Mouse (Mus musculus): ENCODE measurements around the gene Acp2. TPM values are rescaled to one million over a fixed set of nuclear protein-coding genes. Genes with fewer than 3 reads are reported as not detected.
A peak's percentile ranks its signal among the peaks of the same experiment; 100 is the strongest.

Acp2 gene
- polyA plus RNA-seq, 1 experiment from 2014 or later = 38.3 TPM

- H3K36me3 ChIP-seq (ENCODE audit: control insufficient read depth, insufficient read depth, low read length) = no peaks in the 10 kb centered on the region
- no peaks in the 10 kb centered on the region for H3K9me3 ChIP-seq (replicated peaks; ENCODE audit: control insufficient read depth, low read length, poor library complexity, severe bottlenecking)
- H3K4me3 ChIP-seq (ENCODE audit: low read depth, low read length) = peak within 1 kb of the TSS; percentile 94
- ATAC-seq = peak; percentile 11
- 69% methylated on average over 15 of the region's 15 CpGs for WGBS
- H3K27me3 ChIP-seq (ENCODE audit: control insufficient read depth, insufficient read depth, low read depth, low read length) = no peaks in the 10 kb centered on the region
- H3K27ac ChIP-seq (ENCODE audit: low read length) = peak within 1 kb of the TSS; percentile 96
- peaks cover 25% of the 10 kb centered on the region for H3K4me1 ChIP-seq (ENCODE audit: control insufficient read depth, insufficient read depth, low read length)
- peak within 1 kb of the TSS; percentile 94 for H3K9ac ChIP-seq (ENCODE audit: low read depth, low read length)
- H3K4me2 ChIP-seq (ENCODE audit: low read length) = peak within 1 kb of the TSS; percentile 87
Observed at GRCm38 (mm10) chr2:91183711-91184405, 18.8 kb upstream of the Acp2 start, which contains the start of gene Madd. Gene Madd (minus strand): TSS chr2:91183837.

- Histone ChIP-seq H3K27me3 (ENCODE audit: control insufficient read depth, insufficient read depth, low read depth, low read length) (no peaks in the 10 kb centered on the region), H3K4me2 (ENCODE audit: low read length) (no peak overlapping the region), H3K9me3 (replicated peaks; ENCODE audit: control insufficient read depth, low read length, poor library complexity, severe bottlenecking) (no peaks in the 10 kb centered on the region), H3K4me3 (ENCODE audit: low read depth, low read length) (no peak overlapping the region), H3K27ac (ENCODE audit: low read length) (no peak overlapping the region), H3K9ac (ENCODE audit: low read depth, low read length) (no peak overlapping the region), H3K36me3 (ENCODE audit: control insufficient read depth, insufficient read depth, low read length) (no peaks in the 10 kb centered on the region), H3K4me1 (ENCODE audit: control insufficient read depth, insufficient read depth, low read length) (peaks cover 12% of the 10 kb centered on the region)
- ATAC-seq = no peak
- WGBS = 83% methylated on average over 1 of the region's 1 CpGs
Observed at GRCm38 (mm10) chr2:91186208-91186607, 16.5 kb upstream of the Acp2 start.

- H3K4me3 ChIP-seq (ENCODE audit: low read depth, low read length) = no peak overlapping the region
- WGBS = 71% methylated on average over 4 of the region's 4 CpGs
- H3K36me3 ChIP-seq (ENCODE audit: control insufficient read depth, insufficient read depth, low read length) = no peaks in the 10 kb centered on the region
- no peak overlapping the region for H3K27ac ChIP-seq (ENCODE audit: low read length)
- no peaks in the 10 kb centered on the region for H3K27me3 ChIP-seq (ENCODE audit: control insufficient read depth, insufficient read depth, low read depth, low read length)
- no peak for ATAC-seq
- peaks cover 5% of the 10 kb centered on the region for H3K4me1 ChIP-seq (ENCODE audit: control insufficient read depth, insufficient read depth, low read length)
- H3K4me2 ChIP-seq (ENCODE audit: low read length) = no peak overlapping the region
- H3K9ac ChIP-seq (ENCODE audit: low read depth, low read length) = no peak overlapping the region
- H3K9me3 ChIP-seq (replicated peaks; ENCODE audit: control insufficient read depth, low read length, poor library complexity, severe bottlenecking) = no peaks in the 10 kb centered on the region
Observed at GRCm38 (mm10) chr2:91187431-91187830, 15.3 kb upstream of the Acp2 start.

- Histone ChIP-seq H3K9ac (ENCODE audit: low read depth, low read length) (no peak overlapping the region), H3K36me3 (ENCODE audit: control insufficient read depth, insufficient read depth, low read length) (no peaks in the 10 kb centered on the region), H3K4me1 (ENCODE audit: control insufficient read depth, insufficient read depth, low read length) (peaks cover 8% of the 10 kb centered on the region), H3K9me3 (replicated peaks; ENCODE audit: control insufficient read depth, low read length, poor library complexity, severe bottlenecking) (no peaks in the 10 kb centered on the region), H3K27ac (ENCODE audit: low read length) (no peak overlapping the region), H3K4me2 (ENCODE audit: low read length) (no peak overlapping the region), H3K27me3 (ENCODE audit: control insufficient read depth, insufficient read depth, low read depth, low read length) (no peaks in the 10 kb centered on the region), H3K4me3 (ENCODE audit: low read depth, low read length) (no peak overlapping the region)
- 86% methylated on average over 16 of the region's 16 CpGs for WGBS
- no peak for ATAC-seq
Observed at GRCm38 (mm10) chr2:91190501-91190900, 12.2 kb upstream of the Acp2 start.

- Histone ChIP-seq H3K4me3 (ENCODE audit: low read depth, low read length) (peak overlapping the region; percentile 20), H3K9ac (ENCODE audit: low read depth, low read length) (peak overlapping the region; percentile 58), H3K4me2 (ENCODE audit: low read length) (peak overlapping the region; percentile 47), H3K36me3 (ENCODE audit: control insufficient read depth, insufficient read depth, low read length) (no peaks in the 10 kb centered on the region), H3K27ac (ENCODE audit: low read length) (0 out of 2 replicates have a peak overlapping the region, but pooled peaks have one; percentile 17), H3K4me1 (ENCODE audit: control insufficient read depth, insufficient read depth, low read length) (peaks cover 8% of the 10 kb centered on the region), H3K9me3 (replicated peaks; ENCODE audit: control insufficient read depth, low read length, poor library complexity, severe bottlenecking) (no peaks in the 10 kb centered on the region), H3K27me3 (ENCODE audit: control insufficient read depth, insufficient read depth, low read depth, low read length) (no peaks in the 10 kb centered on the region)
- under 1% methylated on average over 27 of the region's 27 CpGs for WGBS
- peak; percentile 86 for ATAC-seq
Observed at GRCm38 (mm10) chr2:91194624-91195332, 7.9 kb upstream of the Acp2 start.

- Histone ChIP-seq H3K4me1 (ENCODE audit: control insufficient read depth, insufficient read depth, low read length) (peaks cover 8% of the 10 kb centered on the region), H3K36me3 (ENCODE audit: control insufficient read depth, insufficient read depth, low read length) (no peaks in the 10 kb centered on the region), H3K27ac (ENCODE audit: low read length) (no peak overlapping the region), H3K27me3 (ENCODE audit: control insufficient read depth, insufficient read depth, low read depth, low read length) (no peaks in the 10 kb centered on the region), H3K4me2 (ENCODE audit: low read length) (no peak overlapping the region), H3K9me3 (replicated peaks; ENCODE audit: control insufficient read depth, low read length, poor library complexity, severe bottlenecking) (no peaks in the 10 kb centered on the region), H3K4me3 (ENCODE audit: low read depth, low read length) (no peak overlapping the region), H3K9ac (ENCODE audit: low read depth, low read length) (no peak overlapping the region)
- 74% methylated on average over 3 of the region's 3 CpGs for WGBS
- ATAC-seq = no peak
Observed at GRCm38 (mm10) chr2:91196577-91197001, 6.1 kb upstream of the Acp2 start.

GRCm38 (mm10) chr2:91198888-91199287, 3.8 kb upstream of the Acp2 start:
- Histone ChIP-seq H3K36me3 (ENCODE audit: control insufficient read depth, insufficient read depth, low read length) (no peaks in the 10 kb centered on the region), H3K27me3 (ENCODE audit: control insufficient read depth, insufficient read depth, low read depth, low read length) (no peaks in the 10 kb centered on the region), H3K27ac (ENCODE audit: low read length) (no peak overlapping the region), H3K4me3 (ENCODE audit: low read depth, low read length) (no peak overlapping the region), H3K4me2 (ENCODE audit: low read length) (no peak overlapping the region), H3K9me3 (replicated peaks; ENCODE audit: control insufficient read depth, low read length, poor library complexity, severe bottlenecking) (no peaks in the 10 kb centered on the region), H3K4me1 (ENCODE audit: control insufficient read depth, insufficient read depth, low read length) (peaks cover 16% of the 10 kb centered on the region), H3K9ac (ENCODE audit: low read depth, low read length) (no peak overlapping the region)
- 88% methylated on average over 3 of the region's 3 CpGs for WGBS
- ATAC-seq = no peak

- H3K27me3 ChIP-seq (ENCODE audit: control insufficient read depth, insufficient read depth, low read depth, low read length) = no peaks in the 10 kb centered on the region
- peak overlapping the region; percentile 79 for H3K9ac ChIP-seq (ENCODE audit: low read depth, low read length)
- peak overlapping the region; percentile 89 for H3K27ac ChIP-seq (ENCODE audit: low read length)
- ATAC-seq = 0 out of 2 replicates have a peak, but pooled peaks have one; percentile 6
- H3K36me3 ChIP-seq (ENCODE audit: control insufficient read depth, insufficient read depth, low read length) = peaks cover 23% of the 10 kb centered on the region
- 13% methylated on average over 20 of the region's 20 CpGs for WGBS
- H3K4me1 ChIP-seq (ENCODE audit: control insufficient read depth, insufficient read depth, low read length) = peaks cover 16% of the 10 kb centered on the region
- peak overlapping the region; percentile 85 for H3K4me2 ChIP-seq (ENCODE audit: low read length)
- no peaks in the 10 kb centered on the region for H3K9me3 ChIP-seq (replicated peaks; ENCODE audit: control insufficient read depth, low read length, poor library complexity, severe bottlenecking)
- H3K4me3 ChIP-seq (ENCODE audit: low read depth, low read length) = peak overlapping the region; percentile 62
Observed at GRCm38 (mm10) chr2:91202972-91203656, 429 bp downstream of the Acp2 start.
